Mouse (Mus musculus): ENCODE data around the gene Itga6.

DNA sequence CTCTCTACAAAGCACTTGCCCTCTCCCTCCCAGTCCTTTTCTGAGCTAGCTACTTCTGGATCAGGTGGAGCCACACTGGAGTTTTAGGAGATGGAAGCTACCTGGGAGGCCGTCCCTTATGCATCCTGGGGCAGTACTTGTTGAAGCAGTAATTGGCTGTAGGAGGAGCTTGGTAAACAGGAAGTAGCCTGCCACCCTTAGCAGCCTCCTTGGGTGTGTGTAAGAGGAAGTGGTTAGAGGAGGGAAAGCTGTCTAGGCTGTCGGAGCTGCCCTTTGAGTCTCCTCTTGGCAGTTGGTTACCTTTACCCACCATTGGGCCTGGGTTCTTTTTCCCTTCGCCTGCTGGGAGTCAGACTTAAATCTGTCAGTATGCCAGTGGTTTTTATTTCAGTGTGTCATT lies 68.6 kb downstream of the Itga6 start:
- TF ChIP-seq CTCF (IDR thresholded peaks at IDR 0.05) (no peak), POLR2A (IDR thresholded peaks at IDR 0.05; ENCODE audit: insufficient read depth, low read depth, low read length) (no peak), EP300 (IDR thresholded peaks at IDR 0.05; ENCODE audit: insufficient read depth, low read depth, low read length) (0 out of 2 replicates have a peak, but pooled peaks have one; percentile 55)

Data from heart, adult 2 months (tissue).